Mouse (Mus musculus): ENCODE data around the gene Fscn1.

- TF ChIP-seq MYOD1 (IDR thresholded peaks at IDR 0.05; ENCODE audit: control insufficient read depth, insufficient read length, low read depth), result no peak
- TF ChIP-seq CEBPB (IDR thresholded peaks at IDR 0.05; ENCODE audit: low read depth), result no peak
- TF ChIP-seq CTCF (IDR thresholded peaks at IDR 0.05; ENCODE audit: control insufficient read depth, insufficient read depth, insufficient read length), result no peak
These were observed 49.2 kb downstream of the Fscn1 start for GRCm38 (mm10) chr5:143009383-143009782.

All from C2C12 (cell line).